Mouse (Mus musculus) CH12.LX (cell line): ENCODE measurements around the gene Rhof. TPM values are rescaled to one million over a fixed set of nuclear protein-coding genes. Genes with fewer than 3 reads are reported as not detected.

Experiments used
- DNase-seq: peaks from one replicate; pipeline ENCODE4 v3.0.0-alpha.2; 2013; ENCODE audit errors: extremely low read depth
- H3K27ac ChIP-seq: 2 replicates; pipeline ENCODE4 v1.5.1; 2012; ENCODE audit warnings: low read depth, mild to moderate bottlenecking, control low read depth, moderate library complexity; ENCODE audit not compliant: insufficient read depth
- H3K27me3 ChIP-seq: replicated peaks from 2 replicates; pipeline ENCODE3; 2012; ENCODE audit warnings: inconsistent platforms
- H3K36me3 ChIP-seq, 2 experiments: replicated peaks in 1 of 2; 2 replicates each; pipeline versions ENCODE3 to v1.6.1; 2012; ENCODE audit warnings: inconsistent platforms in 1 of 2, low read length in 1 of 2, mild to moderate bottlenecking in 1 of 2, mixed read lengths in 1 of 2, moderate library complexity in 1 of 2; ENCODE audit not compliant: control insufficient read depth in 1 of 2, insufficient read depth in 1 of 2
- H3K4me1 ChIP-seq, 2 experiments: 2 replicates each; pipeline ENCODE4 v1.6.1; 2012; ENCODE audit warnings: inconsistent platforms in 1 of 2, moderate library complexity in 1 of 2; ENCODE audit not compliant: insufficient read depth in 2 of 2, control insufficient read depth in 1 of 2
- H3K4me2 ChIP-seq: 2 replicates; pipeline ENCODE4 v1.6.1; 2012; ENCODE audit warnings: low read depth, mild to moderate bottlenecking, control low read depth; ENCODE audit not compliant: poor library complexity, insufficient read depth, severe bottlenecking
- H3K4me3 ChIP-seq, 3 experiments: fragments of 150-350 bp in 1 of 3; sonication (generic) in 1 of 3; replicated peaks in 1 of 3; 2 replicates each; pipeline versions ENCODE3 to v1.5.1; 2011 to 2012; ENCODE audit warnings: low read depth in 2 of 3, low read length in 2 of 3, mild to moderate bottlenecking in 2 of 3, moderate library complexity in 2 of 3, control low read depth in 1 of 3, improper control_type of control experiment in 1 of 3, inconsistent platforms in 1 of 3, mixed read lengths in 1 of 3; ENCODE audit not compliant: poor library complexity in 1 of 3
- H3K79me2 ChIP-seq: replicated peaks from 2 replicates; pipeline ENCODE4 v1.6.1; 2012; ENCODE audit warnings: mild to moderate bottlenecking, moderate library complexity; ENCODE audit not compliant: control insufficient read depth, poor library complexity, insufficient read depth, severe bottlenecking; ENCODE audit errors: extremely low read depth
- H3K9ac ChIP-seq: 2 replicates; pipeline ENCODE4 v1.6.1; 2012; ENCODE audit warnings: low read depth, mild to moderate bottlenecking, control low read depth, moderate library complexity; ENCODE audit not compliant: insufficient read depth
- H3K9me3 ChIP-seq: replicated peaks from 2 replicates; pipeline ENCODE3; 2012; ENCODE audit warnings: low read length, inconsistent platforms, mixed read lengths
- CHD2 ChIP-seq: IDR thresholded peaks from 2 replicates; pipeline ENCODE4 v1.6.1; 2011; ENCODE audit warnings: low read length, improper control_type of control experiment
- E2F4 ChIP-seq: IDR thresholded peaks from 2 replicates; pipeline ENCODE4 v1.6.1; 2011; ENCODE audit warnings: low read depth, low read length, improper control_type of control experiment; ENCODE audit not compliant: insufficient replicate concordance
- ETS1 ChIP-seq: conservative IDR thresholded peaks from 2 replicates; pipeline ENCODE4 v1.6.1; 2012; ENCODE audit warnings: low read depth, mild to moderate bottlenecking, inconsistent platforms, low read length, improper control_type of control experiment, moderate library complexity
- HCFC1 ChIP-seq: IDR thresholded peaks from 2 replicates; pipeline ENCODE4 v1.6.1; 2012; ENCODE audit warnings: low read depth, mild to moderate bottlenecking, inconsistent platforms, low read length, improper control_type of control experiment
- JUN ChIP-seq: IDR thresholded peaks from 2 replicates; pipeline ENCODE4 v1.6.1; 2011; ENCODE audit warnings: low read depth, mild to moderate bottlenecking, low read length, improper control_type of control experiment, moderate library complexity; ENCODE audit not compliant: insufficient read depth
- MAX ChIP-seq: IDR thresholded peaks from 2 replicates; pipeline ENCODE4 v1.6.1; 2011; ENCODE audit warnings: low read length, improper control_type of control experiment
- MAZ ChIP-seq: IDR thresholded peaks from 2 replicates; pipeline ENCODE4 v1.6.1; 2012; ENCODE audit warnings: low read depth, mild to moderate bottlenecking, inconsistent platforms, low read length, improper control_type of control experiment, moderate library complexity
- MYC ChIP-seq: IDR thresholded peaks from 2 replicates; pipeline ENCODE4 v1.6.1; 2011; ENCODE audit warnings: low read depth, mild to moderate bottlenecking, improper control_type of control experiment, low read length
- NELFE ChIP-seq: IDR thresholded peaks from 2 replicates; pipeline ENCODE4 v1.6.1; 2011; ENCODE audit warnings: low read depth, low read length, improper control_type of control experiment
- NRF1 ChIP-seq: IDR thresholded peaks from 2 replicates; pipeline ENCODE4 v1.6.1; 2014; ENCODE audit warnings: low read depth, mild to moderate bottlenecking, inconsistent platforms, low read length, improper control_type of control experiment, moderate library complexity
- POLR2AphosphoS2 ChIP-seq: IDR thresholded peaks from 2 replicates; pipeline ENCODE4 v1.6.1; 2011; ENCODE audit warnings: low read depth, low read length, improper control_type of control experiment
- RCOR1 ChIP-seq: conservative IDR thresholded peaks from 2 replicates; pipeline ENCODE4 v1.6.1; 2012; ENCODE audit warnings: low read depth, mild to moderate bottlenecking, inconsistent platforms, low read length, improper control_type of control experiment
- TBP ChIP-seq: conservative IDR thresholded peaks from 2 replicates; pipeline ENCODE4 v1.6.1; 2011; ENCODE audit warnings: low read depth, low read length, improper control_type of control experiment
- UBTF ChIP-seq: IDR thresholded peaks from 2 replicates; pipeline ENCODE4 v1.6.1; 2012; ENCODE audit warnings: low read depth, mild to moderate bottlenecking, inconsistent platforms, low read length, improper control_type of control experiment, moderate library complexity
- ZKSCAN1 ChIP-seq: IDR thresholded peaks from 2 replicates; pipeline ENCODE4 v1.6.1; 2012; ENCODE audit warnings: low read depth, inconsistent platforms, low read length, improper control_type of control experiment, borderline replicate concordance
- ZMIZ1 ChIP-seq: IDR thresholded peaks from 2 replicates; pipeline ENCODE4 v1.6.1; 2012; ENCODE audit warnings: low read depth, mild to moderate bottlenecking, inconsistent platforms, low read length, improper control_type of control experiment
- dilution Hi-C: fragments of 300-500 bp; cut with MboI; formaldehyde crosslinking; loops from 2 replicates; pipeline ENCODE4 v1.14.3; 2020; ENCODE audit warnings: low sequenced_read_pairs; ENCODE audit not compliant: extremely low pct_unique_long_range_greater_than_20kb, extremely low pct_ligation_motif_present
- in situ Hi-C: fragments of 300-500 bp; cut with MboI; formaldehyde crosslinking; loops from 3 replicates; pipeline ENCODE4 v1.14.3; 2019; ENCODE audit warnings: low sequenced_read_pairs, low pct_ligation_motif_present, low pct_unique_long_range_greater_than_20kb, mixed read lengths
- polyA plus RNA-seq: library from polyadenylated mRNA; unstranded; fragments of >175 nt; gene quantifications from 2 replicates; pipeline ENCODE4 v1.2.1, GENCODE M21; 2012; ENCODE audit warnings: low read depth; ENCODE audit not compliant: insufficient read length
- total RNA-seq, 2 experiments: library from RNA; depleted of rRNA; stranded (reverse); fragments of 300-350 nt in 1 of 2; fragments of >200 nt in 1 of 2; gene quantifications; 2 replicates each; pipeline ENCODE4 v1.2.3; 2012 to 2014

Rhof gene
- total and polyA plus RNA-seq, 3 experiments, result 33.6 to 56.9 (median 45.4) TPM

GRCm38 (mm10) chr5:123159866-123160265, 27.4 kb upstream of the Rhof start:
- H3K9me3 ChIP-seq, result no peaks in the 10 kb centered on the region
- H3K79me2 ChIP-seq, result no peaks in the 10 kb centered on the region
- DNase-seq, result no peak
- in situ Hi-C loops, result no loop called here
- TF ChIP-seq MAZ (no peak), MAX (no peak), NRF1 (no peak)
- TF ChIP-seq, all 38 proteins: peak for 0
- Histone ChIP-seq H3K27ac (no peak overlapping the region), H3K4me1 (no peaks in the 10 kb centered on the region), H3K4me2 (no peak overlapping the region), H3K4me3 (no peak overlapping the region), H3K36me3 (peaks cover 83 to 94% of the 10 kb centered on the region in 2 experiments), H3K9ac (no peak overlapping the region), H3K27me3 (no peaks in the 10 kb centered on the region)
- dilution Hi-C loops, result no loop called here

GRCm38 (mm10) chr5:123159446-123159845, 27.0 kb upstream of the Rhof start:
- no peaks in the 10 kb centered on the region for H3K27me3 ChIP-seq
- no peak overlapping the region for H3K4me2 ChIP-seq
- in situ Hi-C loops (no loop called here), dilution Hi-C loops (no loop called here)
- DNase-seq, result no peak
- TF ChIP-seq ETS1 (no peak), HCFC1 (no peak), E2F4 (no peak), TBP (no peak), MYC (no peak), RCOR1 (no peak), MAX (no peak)
- no peak overlapping the region for H3K4me3 ChIP-seq
- peaks cover 84 to 95% of the 10 kb centered on the region in 2 experiments for H3K36me3 ChIP-seq
- no peaks in the 10 kb centered on the region for H3K4me1 ChIP-seq
- H3K9ac ChIP-seq, result no peak overlapping the region
- no peak overlapping the region for H3K27ac ChIP-seq
- H3K9me3 ChIP-seq, result no peaks in the 10 kb centered on the region
- no peaks in the 10 kb centered on the region for H3K79me2 ChIP-seq

GRCm38 (mm10) chr5:123157972-123158371, 25.5 kb upstream of the Rhof start:
- no peaks in the 10 kb centered on the region for H3K27me3 ChIP-seq
- H3K4me1 ChIP-seq, result peaks cover 0 to 3% of the 10 kb centered on the region in 2 experiments; a peak in 1 of 4 replicates
- H3K36me3 ChIP-seq, result peaks cover 78 to 92% of the 10 kb centered on the region in 2 experiments
- H3K9me3 ChIP-seq, result no peaks in the 10 kb centered on the region
- H3K9ac ChIP-seq, result no peak overlapping the region
- H3K79me2 ChIP-seq, result no peaks in the 10 kb centered on the region
- DNase-seq, result no peak
- no peak for TF ChIP-seq NELFE
- no peak for TF ChIP-seq MAZ
- no peak for TF ChIP-seq CHD2
- TF ChIP-seq ZKSCAN1, result no peak
- TF ChIP-seq ZMIZ1, result no peak
- TF ChIP-seq JUN, result no peak
- TF ChIP-seq HCFC1, result no peak
- TF ChIP-seq UBTF, result no peak
- TF ChIP-seq POLR2AphosphoS2, result no peak
- in situ Hi-C loops (no loop called here), dilution Hi-C loops (no loop called here)
- H3K4me2 ChIP-seq, result no peak overlapping the region
- no peak overlapping the region for H3K27ac ChIP-seq
- H3K4me3 ChIP-seq, result no peak overlapping the region
